Mouse (Mus musculus) G1E (cell line): Measurements from ENCODE around the gene Plppr3.
A peak's percentile ranks its signal among the peaks of the same experiment; 100 is the strongest.

ENCODE experiments used
- CTCF ChIP-seq: IDR thresholded peaks from 2 replicates; pipeline ENCODE4 v1.5.1; 2012; ENCODE audit warnings: low read depth, low read length, inconsistent platforms, mixed read lengths
- GATA1 ChIP-seq: IDR thresholded peaks from 2 replicates; pipeline ENCODE4 v1.6.1; 2012; ENCODE audit warnings: borderline replicate concordance, low read length, inconsistent platforms, mixed read lengths
- GATA2 ChIP-seq: IDR thresholded peaks from 2 replicates; pipeline ENCODE4 v1.6.1; 2012; ENCODE audit warnings: low read depth, low read length, inconsistent platforms, borderline replicate concordance
- POLR2AphosphoS5 ChIP-seq: IDR thresholded peaks from 2 replicates; pipeline ENCODE4 v1.6.1; 2012; ENCODE audit warnings: low read depth, low read length, inconsistent platforms; ENCODE audit not compliant: insufficient replicate concordance
- TAL1 ChIP-seq: conservative IDR thresholded peaks from 2 replicates; pipeline ENCODE4 v1.6.1; 2012; ENCODE audit warnings: low read depth, low read length, inconsistent platforms, mixed read lengths

- TF ChIP-seq CTCF, result peak; percentile 92
- no peak for TF ChIP-seq POLR2AphosphoS5
- TF ChIP-seq TAL1, result no peak
- no peak for TF ChIP-seq GATA2
- no peak for TF ChIP-seq GATA1
Observed at GRCm38 (mm10) chr10:79811736-79812637, 62.4 kb downstream of the Plppr3 start.
